Mouse (Mus musculus): ENCODE measurements at regions not wholly inside any gene's neighbourhood (a gene's known extent, or its start where the extent isn't known, plus 50 kb on each side); places are given as distances from the start of the nearest gene placed in this dataset.

DNA sequence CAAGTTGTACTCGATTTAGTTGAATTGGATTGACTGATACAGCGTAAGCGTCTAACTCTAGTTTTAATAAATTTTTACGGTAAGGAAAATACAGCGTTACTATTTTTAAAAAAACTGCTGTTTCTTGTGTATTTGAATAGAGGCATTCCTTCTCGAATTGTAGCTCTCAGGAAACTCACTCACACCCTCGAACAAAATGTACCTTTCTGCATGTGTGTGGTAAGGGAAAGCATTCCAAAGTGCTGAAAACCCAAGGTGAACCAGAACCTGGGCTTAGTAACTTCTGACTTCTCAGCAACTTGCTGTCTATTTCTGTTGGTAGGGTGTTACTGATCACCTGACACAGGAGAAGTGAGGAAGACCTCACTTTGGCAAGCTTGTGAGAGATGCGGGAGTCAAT is 247.0 kb downstream of the Nr2f2 start:
- TF ChIP-seq CTCF (IDR thresholded peaks at IDR 0.05; ENCODE audit: control insufficient read depth, insufficient read depth, low read length): no peak
- no peak for TF ChIP-seq POLR2A (IDR thresholded peaks at IDR 0.05; ENCODE audit: borderline replicate concordance, control insufficient read depth, low read depth, low read length)
- H3K4me3 ChIP-seq (replicated peaks; ENCODE audit: control insufficient read depth, low read depth, low read length): no peak overlapping the region
- WGBS: 79% methylated on average over 8 of the region's 8 CpGs
- H3K27ac ChIP-seq (ENCODE audit: control insufficient read depth, insufficient read depth, low read depth, low read length, poor library complexity): no peak overlapping the region
- H3K4me1 ChIP-seq (ENCODE audit: control insufficient read depth, insufficient read depth, low read length): no peaks in the 10 kb centered on the region

DNA sequence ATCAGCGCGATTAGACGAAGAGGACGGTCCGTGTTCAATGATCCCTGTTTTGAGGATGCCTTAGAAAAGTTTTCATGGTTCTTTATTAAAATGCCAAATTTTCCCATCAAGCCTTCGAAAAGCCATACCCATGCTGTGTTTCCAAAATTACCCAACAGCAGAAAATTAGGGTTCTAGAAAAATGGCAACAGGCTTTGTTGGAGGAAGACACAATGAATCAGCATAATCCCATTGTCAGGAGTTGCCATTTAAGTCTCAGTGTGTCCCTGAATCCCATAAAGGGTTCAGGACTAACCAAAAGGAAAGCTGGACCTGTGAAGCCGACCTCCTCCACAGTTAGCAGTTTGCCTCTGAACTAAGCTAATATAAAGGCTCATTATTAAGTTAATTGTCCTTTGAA is 247.6 kb downstream of the Nr2f2 start:
- Histone ChIP-seq H3K4me3 (replicated peaks; ENCODE audit: control insufficient read depth, low read depth, low read length) (no peak overlapping the region), H3K27ac (ENCODE audit: control insufficient read depth, insufficient read depth, low read depth, low read length, poor library complexity) (no peak overlapping the region), H3K4me1 (ENCODE audit: control insufficient read depth, insufficient read depth, low read length) (no peaks in the 10 kb centered on the region; the same call in 1 of the 2 replicates)
- 66% methylated on average over 7 of the region's 7 CpGs for WGBS
- TF ChIP-seq CTCF (IDR thresholded peaks at IDR 0.05; ENCODE audit: control insufficient read depth, insufficient read depth, low read length) (no peak), POLR2A (IDR thresholded peaks at IDR 0.05; ENCODE audit: borderline replicate concordance, control insufficient read depth, low read depth, low read length) (no peak)

DNA sequence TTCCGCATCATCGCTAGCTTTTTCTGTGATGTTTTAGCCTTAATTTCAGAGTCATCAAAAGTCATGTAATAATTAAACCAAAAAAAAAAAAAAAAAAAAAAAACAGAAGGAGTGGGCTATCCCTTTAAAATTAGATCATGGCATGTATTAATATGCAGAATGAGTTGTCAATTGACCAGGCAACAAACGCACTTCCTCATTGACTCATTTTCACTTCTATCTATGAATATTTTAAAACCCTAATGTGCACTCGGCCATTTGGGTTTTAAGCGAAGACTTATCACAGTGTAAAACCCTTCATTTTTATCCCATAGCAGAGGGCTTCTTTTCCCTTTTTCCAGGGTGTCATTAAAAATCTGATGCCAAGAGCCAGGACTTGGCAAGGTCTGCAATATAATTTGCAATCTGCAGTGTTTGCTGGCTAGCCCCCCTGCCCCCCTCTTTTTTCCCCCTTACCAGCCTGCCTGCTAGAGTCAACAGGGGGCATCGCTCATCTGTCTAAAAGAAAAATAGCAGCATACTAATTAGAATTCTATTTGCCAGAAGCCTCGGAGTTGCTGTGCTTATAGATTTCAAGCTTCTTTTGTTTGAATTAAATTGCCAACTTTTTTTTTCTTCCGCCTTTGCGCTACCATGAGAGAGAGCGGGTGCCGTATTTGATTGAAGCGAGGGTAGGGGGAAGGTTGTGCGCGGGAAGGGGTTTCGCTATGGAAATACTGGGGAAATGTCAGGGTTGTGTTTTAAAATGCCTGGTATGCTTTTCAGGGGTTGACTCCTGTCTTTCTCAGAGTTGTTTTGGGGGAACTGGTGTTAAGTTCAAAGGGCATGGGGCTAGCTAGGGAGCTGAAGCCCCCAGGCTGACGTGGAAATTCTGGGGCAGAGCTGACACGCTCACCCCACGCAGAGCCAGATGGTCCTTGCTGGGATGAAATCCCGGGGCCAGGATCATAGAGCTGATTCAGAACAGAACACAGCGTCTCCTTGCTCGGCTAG is 248.3 kb downstream of the Nr2f2 start:
- 31% methylated on average over 21 of the region's 21 CpGs for WGBS
- no peak overlapping the region for H3K4me3 ChIP-seq (replicated peaks; ENCODE audit: control insufficient read depth, low read depth, low read length)

DNA sequence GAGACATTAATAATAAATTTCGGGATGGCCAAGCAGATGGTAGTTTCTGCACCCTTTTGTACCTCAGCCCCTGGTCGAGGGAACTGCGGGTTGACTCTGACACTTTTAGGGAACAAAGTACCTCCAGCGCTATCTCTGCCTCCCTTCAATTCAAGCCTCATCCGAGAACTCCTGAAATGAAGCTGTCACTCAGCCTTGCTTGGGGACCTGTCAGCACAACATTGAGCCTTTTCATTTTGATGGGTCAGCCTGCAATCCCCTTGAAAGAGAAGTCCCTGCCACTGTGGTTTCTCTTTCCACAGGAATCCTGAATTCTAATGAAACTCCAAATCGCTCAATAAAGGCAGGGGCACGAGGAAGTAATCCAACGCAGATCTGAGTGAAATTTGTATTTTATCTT is 257.5 kb downstream of the Nr2f2 start:
- 33% methylated on average over 8 of the region's 8 CpGs for WGBS
- no peak overlapping the region for H3K4me3 ChIP-seq (replicated peaks; ENCODE audit: control insufficient read depth, low read depth, low read length)
- H3K27ac ChIP-seq (ENCODE audit: control insufficient read depth, insufficient read depth, low read depth, low read length, poor library complexity): no peak overlapping the region
- no peaks in the 10 kb centered on the region for H3K4me1 ChIP-seq (ENCODE audit: control insufficient read depth, insufficient read depth, low read length)
- TF ChIP-seq POLR2A (IDR thresholded peaks at IDR 0.05; ENCODE audit: borderline replicate concordance, control insufficient read depth, low read depth, low read length) (no peak), CTCF (IDR thresholded peaks at IDR 0.05; ENCODE audit: control insufficient read depth, insufficient read depth, low read length) (no peak)

More for the DNA sequence above, 248.3 kb downstream of the Nr2f2 start:
- H3K4me1 ChIP-seq (ENCODE audit: control insufficient read depth, insufficient read depth, low read length): no peaks in the 10 kb centered on the region; the same call in 1 of the 2 replicates
- no peak overlapping the region for H3K27ac ChIP-seq (ENCODE audit: control insufficient read depth, insufficient read depth, low read depth, low read length, poor library complexity)
- TF ChIP-seq POLR2A (IDR thresholded peaks at IDR 0.05; ENCODE audit: borderline replicate concordance, control insufficient read depth, low read depth, low read length) (no peak), CTCF (IDR thresholded peaks at IDR 0.05; ENCODE audit: control insufficient read depth, insufficient read depth, low read length) (no peak)

DNA sequence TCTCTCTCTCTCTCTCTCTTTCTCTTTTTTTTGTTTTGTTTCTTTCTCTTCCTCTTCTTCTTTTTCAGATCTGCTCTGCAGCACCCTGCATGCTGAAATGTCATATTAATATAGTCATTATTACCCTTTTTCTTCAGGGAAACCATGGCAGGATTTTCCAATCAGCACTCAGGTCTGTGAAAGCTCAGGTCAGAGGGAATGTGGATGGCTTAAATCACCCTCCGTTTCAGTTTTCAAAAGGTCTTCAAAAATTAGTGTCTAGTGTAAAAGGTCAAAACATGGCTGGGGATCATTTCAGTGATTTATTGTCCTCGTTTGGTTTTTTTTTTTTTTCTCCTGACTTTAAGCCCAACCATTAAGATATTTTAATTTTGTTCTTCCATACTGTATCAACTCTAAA is 261.5 kb downstream of the Nr2f2 start:
- no peaks in the 10 kb centered on the region for H3K4me1 ChIP-seq (ENCODE audit: control insufficient read depth, insufficient read depth, low read length)
- TF ChIP-seq POLR2A (IDR thresholded peaks at IDR 0.05; ENCODE audit: borderline replicate concordance, control insufficient read depth, low read depth, low read length): no peak
- no peak for TF ChIP-seq CTCF (IDR thresholded peaks at IDR 0.05; ENCODE audit: control insufficient read depth, insufficient read depth, low read length)
- no peak overlapping the region for H3K4me3 ChIP-seq (replicated peaks; ENCODE audit: control insufficient read depth, low read depth, low read length)
- no peak overlapping the region for H3K27ac ChIP-seq (ENCODE audit: control insufficient read depth, insufficient read depth, low read depth, low read length, poor library complexity)
- WGBS: 50% methylated on average over 2 of the region's 2 CpGs

DNA sequence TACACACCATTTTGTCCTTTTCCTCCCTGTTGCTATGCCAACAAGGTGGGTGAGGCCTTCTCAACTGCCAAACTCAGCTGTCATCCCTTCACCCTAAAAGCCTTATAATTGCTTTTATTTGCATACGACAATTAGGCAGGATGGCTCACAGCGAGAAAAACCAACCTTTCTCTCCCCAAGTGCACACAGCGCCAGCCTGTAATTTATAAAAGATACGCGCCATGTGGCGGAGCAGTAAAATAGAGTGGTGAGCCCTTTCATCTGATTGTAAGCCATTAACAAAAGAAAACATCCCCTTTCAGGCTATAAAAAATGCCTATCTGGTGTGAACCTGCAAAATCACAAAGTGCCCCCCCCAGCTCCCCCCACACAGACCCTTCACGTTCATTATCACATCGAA is 262.0 kb downstream of the Nr2f2 start:
- no peak overlapping the region for H3K27ac ChIP-seq (ENCODE audit: control insufficient read depth, insufficient read depth, low read depth, low read length, poor library complexity)
- 73% methylated on average over 8 of the region's 8 CpGs for WGBS
- no peak for TF ChIP-seq POLR2A (IDR thresholded peaks at IDR 0.05; ENCODE audit: borderline replicate concordance, control insufficient read depth, low read depth, low read length)
- TF ChIP-seq CTCF (IDR thresholded peaks at IDR 0.05; ENCODE audit: control insufficient read depth, insufficient read depth, low read length): no peak
- no peaks in the 10 kb centered on the region for H3K4me1 ChIP-seq (ENCODE audit: control insufficient read depth, insufficient read depth, low read length)
- H3K4me3 ChIP-seq (replicated peaks; ENCODE audit: control insufficient read depth, low read depth, low read length): no peak overlapping the region

DNA sequence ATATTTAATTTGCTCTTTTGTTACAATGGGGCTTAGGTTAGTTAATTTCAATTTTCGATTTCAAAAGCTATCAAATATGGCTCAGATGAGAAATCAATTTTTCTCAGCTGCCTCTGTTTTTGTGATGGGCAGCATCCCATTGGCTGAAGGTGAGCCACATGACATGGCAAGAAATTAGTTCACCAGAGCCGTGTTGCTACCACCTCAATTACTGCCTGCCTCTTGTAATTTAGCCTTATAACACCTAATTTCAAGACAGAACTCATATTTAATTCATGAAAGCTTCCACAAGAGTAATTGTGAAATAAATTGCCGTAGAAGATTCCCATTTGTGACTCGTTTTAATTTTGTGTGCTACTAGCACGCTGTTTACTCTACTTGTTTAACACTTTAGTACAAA is 262.9 kb downstream of the Nr2f2 start:
- no peak overlapping the region for H3K27ac ChIP-seq (ENCODE audit: control insufficient read depth, insufficient read depth, low read depth, low read length, poor library complexity)
- no peaks in the 10 kb centered on the region for H3K4me1 ChIP-seq (ENCODE audit: control insufficient read depth, insufficient read depth, low read length)
- TF ChIP-seq CTCF (IDR thresholded peaks at IDR 0.05; ENCODE audit: control insufficient read depth, insufficient read depth, low read length) (no peak), POLR2A (IDR thresholded peaks at IDR 0.05; ENCODE audit: borderline replicate concordance, control insufficient read depth, low read depth, low read length) (no peak)
- WGBS: 74% methylated on average over 5 of the region's 5 CpGs
- H3K4me3 ChIP-seq (replicated peaks; ENCODE audit: control insufficient read depth, low read depth, low read length): no peak overlapping the region

DNA sequence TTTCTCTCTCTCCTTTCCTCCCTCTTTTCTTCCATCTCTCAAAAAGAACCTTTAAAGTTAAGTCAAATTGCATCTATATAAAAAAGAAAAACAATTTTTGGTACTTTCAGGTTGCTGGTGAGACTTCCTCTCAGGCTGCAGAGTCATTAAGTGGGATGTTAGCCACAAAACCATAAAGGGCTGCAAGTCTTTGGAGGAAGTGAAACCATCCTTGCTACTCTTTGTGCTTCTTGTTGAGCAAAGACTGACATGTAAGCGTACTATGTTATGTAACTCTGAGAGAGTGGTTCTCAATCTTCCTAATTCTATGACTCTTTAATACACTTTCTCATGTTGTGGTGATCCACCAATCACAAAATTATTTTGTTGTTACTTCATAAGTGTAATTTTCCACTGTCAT is 267.5 kb downstream of the Nr2f2 start:
- Histone ChIP-seq H3K4me1 (ENCODE audit: control insufficient read depth, insufficient read depth, low read length) (no peaks in the 10 kb centered on the region), H3K4me3 (replicated peaks; ENCODE audit: control insufficient read depth, low read depth, low read length) (no peak overlapping the region), H3K27ac (ENCODE audit: control insufficient read depth, insufficient read depth, low read depth, low read length, poor library complexity) (no peak overlapping the region)
- TF ChIP-seq CTCF (IDR thresholded peaks at IDR 0.05; ENCODE audit: control insufficient read depth, insufficient read depth, low read length) (no peak), POLR2A (IDR thresholded peaks at IDR 0.05; ENCODE audit: borderline replicate concordance, control insufficient read depth, low read depth, low read length) (no peak)
- 10% methylated on average over 1 of the region's 1 CpGs for WGBS

Measured in bone marrow, adult 2 months (tissue).